Mouse (Mus musculus) limb, embryonic 10.5 days (tissue): ENCODE results near the gene Gtf2h4. TPM values are rescaled to one million over a fixed set of nuclear protein-coding genes. Genes with fewer than 3 reads are reported as not detected.

ENCODE experiments used
- DNase-seq: peaks from one replicate; pipeline ENCODE4 v3.0.0-alpha.2; 2017; ENCODE audit warnings: low spot score
- H3K27ac ChIP-seq: fragments of 300-500 bp; sonication (generic); 2 replicates; pipeline ENCODE4 v1.5.1; 2016; ENCODE audit warnings: mild to moderate bottlenecking
- H3K27me3 ChIP-seq: fragments of 300-500 bp; sonication (generic); 2 replicates; pipeline ENCODE4 v1.6.1; 2016; ENCODE audit warnings: low read depth, mild to moderate bottlenecking; ENCODE audit not compliant: poor library complexity, severe bottlenecking
- H3K36me3 ChIP-seq: fragments of 300-500 bp; sonication (generic); 2 replicates; pipeline ENCODE4 v1.6.1; 2016; ENCODE audit warnings: mild to moderate bottlenecking, moderate library complexity
- H3K4me1 ChIP-seq: fragments of 300-500 bp; sonication (generic); 2 replicates; pipeline ENCODE4 v1.6.1; 2016
- H3K4me3 ChIP-seq: fragments of 300-500 bp; sonication (generic); 2 replicates; pipeline ENCODE4 v1.5.1; 2016; ENCODE audit warnings: mild to moderate bottlenecking, moderate library complexity
- H3K9me3 ChIP-seq: fragments of 300-500 bp; sonication (generic); replicated peaks from 2 replicates; pipeline ENCODE4 v1.6.1; 2016; ENCODE audit warnings: mild to moderate bottlenecking
- WGBS: fragments of 180-500 bp; shearing (Covaris S2); methylation state at CpG from one replicate; pipeline ENCODE4 v1.1.7; 2016; 5-methylcytosine and 5-hydroxymethylcytosine counted together
- polyA plus RNA-seq: library from polyadenylated mRNA; unstranded; fragments of >200 nt; fragmentation: Nextera tagmentation; extraction: Ambion mirVana; gene quantifications from 2 replicates; pipeline ENCODE4 v1.2.1, GENCODE M21; 2016

The Gtf2h4 gene
- polyA plus RNA-seq, 1 experiment from 2014 or later, result 67.0 TPM

GRCm38 (mm10) chr17:35703065-35703464, 29.5 kb upstream of the Gtf2h4 start:
- WGBS, result 13% methylated on average over 2 of the region's 2 CpGs
- Histone ChIP-seq H3K27me3 (peaks cover 64% of the 10 kb centered on the region), H3K4me3 (peak overlapping the region; percentile 68), H3K4me1 (peaks cover 63% of the 10 kb centered on the region), H3K36me3 (no peaks in the 10 kb centered on the region), H3K9me3 (no peaks in the 10 kb centered on the region), H3K27ac (peak overlapping the region; percentile 88)
- DNase-seq, result no peak

- Histone ChIP-seq H3K9me3 (no peaks in the 10 kb centered on the region), H3K27me3 (peaks cover 68% of the 10 kb centered on the region), H3K4me1 (peaks cover 68% of the 10 kb centered on the region), H3K4me3 (peak overlapping the region; percentile 68), H3K27ac (peak overlapping the region; percentile 88), H3K36me3 (no peaks in the 10 kb centered on the region)
- 14% methylated on average over 4 of the region's 4 CpGs for WGBS
- no peak for DNase-seq
These were observed 29.1 kb upstream of the Gtf2h4 start for GRCm38 (mm10) chr17:35702605-35703004.

- Histone ChIP-seq H3K27ac (peak overlapping the region; percentile 88), H3K9me3 (no peaks in the 10 kb centered on the region), H3K4me3 (peak overlapping the region; percentile 68), H3K4me1 (peaks cover 73% of the 10 kb centered on the region), H3K27me3 (peaks cover 74% of the 10 kb centered on the region), H3K36me3 (no peaks in the 10 kb centered on the region)
- DNase-seq, result peak; percentile 67
- 3% methylated on average over 16 of the region's 16 CpGs for WGBS
These were observed 28.5 kb upstream of the Gtf2h4 start for GRCm38 (mm10) chr17:35701978-35702461.

GRCm38 (mm10) chr17:35701203-35701977, 27.9 kb upstream of the Gtf2h4 start:
- Histone ChIP-seq H3K4me3 (peak overlapping the region; percentile 68), H3K9me3 (no peaks in the 10 kb centered on the region), H3K27ac (peak overlapping the region; percentile 88), H3K36me3 (no peaks in the 10 kb centered on the region), H3K27me3 (peaks cover 78% of the 10 kb centered on the region), H3K4me1 (peaks cover 73% of the 10 kb centered on the region)
- WGBS, result 2% methylated on average over 14 of the region's 16 CpGs
- DNase-seq, result no peak

DNA sequence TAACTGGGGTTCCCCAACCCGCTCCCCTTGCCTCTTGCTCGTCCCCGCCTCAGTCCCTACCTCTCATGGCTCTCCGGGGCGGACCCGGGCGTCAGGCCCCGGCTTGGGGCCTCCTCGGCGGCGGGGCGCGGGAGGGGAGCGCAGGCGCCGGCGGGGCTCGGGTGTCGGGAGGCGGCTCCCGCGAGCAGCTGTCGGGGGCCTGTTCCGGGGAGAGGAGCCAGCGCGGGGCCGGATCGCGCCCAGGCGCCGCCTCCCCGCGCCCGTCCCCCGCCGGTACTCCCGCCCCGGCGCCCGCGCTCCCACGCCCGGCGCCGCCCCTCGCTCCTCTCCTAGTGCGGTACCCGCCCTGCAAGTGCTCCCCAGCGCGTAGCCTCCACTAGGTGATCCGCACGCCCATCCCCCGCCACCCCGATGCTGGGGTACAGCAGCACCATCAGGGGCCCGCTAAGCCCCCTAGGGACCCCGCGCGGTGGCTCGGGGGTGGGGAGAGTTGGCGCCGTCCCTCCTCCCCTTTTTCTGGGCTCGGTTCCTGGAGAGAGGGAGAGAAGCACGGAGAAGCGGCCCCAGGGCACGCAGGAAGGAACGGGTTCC, 26.9 kb upstream of the Gtf2h4 start:
- Histone ChIP-seq H3K27me3 (peaks cover 78% of the 10 kb centered on the region), H3K4me1 (peaks cover 73% of the 10 kb centered on the region), H3K36me3 (peaks cover 1% of the 10 kb centered on the region; the same call in 1 of the 2 replicates), H3K4me3 (peak overlapping the region; percentile 68), H3K27ac (peak overlapping the region; percentile 88), H3K9me3 (no peaks in the 10 kb centered on the region)
- 2% methylated on average over 44 of the region's 66 CpGs for WGBS
- peak; percentile 67 for DNase-seq

GRCm38 (mm10) chr17:35699919-35700318, 26.4 kb upstream of the Gtf2h4 start:
- 3% methylated on average over 19 of the region's 19 CpGs for WGBS
- DNase-seq, result peak; percentile 53

GRCm38 (mm10) chr17:35698501-35698883, 25.0 kb upstream of the Gtf2h4 start:
- 49% methylated on average over 5 of the region's 5 CpGs for WGBS
- peaks cover 55% of the 10 kb centered on the region for H3K4me1 ChIP-seq
- H3K27me3 ChIP-seq, result peaks cover 69% of the 10 kb centered on the region
- no peak overlapping the region for H3K27ac ChIP-seq
- no peaks in the 10 kb centered on the region for H3K9me3 ChIP-seq
- peaks cover 5% of the 10 kb centered on the region for H3K36me3 ChIP-seq
- DNase-seq, result no peak
- no peak overlapping the region; the same call in 1 of the 2 replicates for H3K4me3 ChIP-seq

More at GRCm38 (mm10) chr17:35699919-35700318, 26.4 kb upstream of the Gtf2h4 start:
- peaks cover 4% of the 10 kb centered on the region; the same call in 1 of the 2 replicates for H3K36me3 ChIP-seq
- peak overlapping the region; percentile 68 for H3K4me3 ChIP-seq
- peak overlapping the region; percentile 88 for H3K27ac ChIP-seq
- peaks cover 78% of the 10 kb centered on the region for H3K27me3 ChIP-seq
- no peaks in the 10 kb centered on the region for H3K9me3 ChIP-seq
- peaks cover 69% of the 10 kb centered on the region for H3K4me1 ChIP-seq

DNA sequence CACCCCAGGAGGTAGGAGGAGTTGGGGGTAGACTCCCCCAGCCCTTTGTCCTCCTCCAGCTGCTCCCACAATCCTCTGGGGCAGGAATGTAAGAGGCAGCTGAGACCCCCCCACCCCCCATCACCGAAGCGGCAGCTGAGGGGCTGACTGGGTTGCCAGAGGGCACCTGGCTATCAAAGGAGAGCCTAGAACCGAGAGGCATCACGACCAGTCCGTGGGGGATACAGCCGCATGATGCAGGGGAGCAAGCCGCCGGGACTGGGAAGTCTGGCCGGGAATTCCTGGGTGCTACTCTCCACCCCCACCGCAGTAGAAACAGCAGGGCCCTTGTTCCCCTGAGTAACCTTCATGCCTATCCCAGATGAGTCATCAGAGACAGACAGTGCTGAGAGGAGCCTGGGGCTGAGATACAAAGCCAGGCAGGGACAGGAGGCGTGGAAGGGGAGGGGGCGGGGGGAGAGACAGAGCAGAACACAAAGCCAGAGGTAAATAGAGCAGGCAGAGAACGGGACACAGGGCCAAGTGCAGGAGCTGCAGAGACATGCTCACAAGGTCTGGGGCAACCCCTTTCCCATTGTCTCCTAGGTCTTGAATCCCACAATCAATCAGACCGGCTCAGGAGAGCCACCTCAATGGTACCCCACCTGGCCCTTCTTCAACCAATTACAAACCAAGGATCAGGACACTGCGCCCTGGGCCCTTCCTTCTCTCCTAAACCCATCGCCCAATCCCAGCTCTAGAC, 24.4 kb upstream of the Gtf2h4 start:
- H3K4me3 ChIP-seq, result peak overlapping the region; percentile 37
- peak overlapping the region; percentile 72 for H3K27ac ChIP-seq
- H3K4me1 ChIP-seq, result peaks cover 50% of the 10 kb centered on the region
- WGBS, result 6% methylated on average over 16 of the region's 16 CpGs
- peaks cover 11% of the 10 kb centered on the region for H3K36me3 ChIP-seq
- no peaks in the 10 kb centered on the region for H3K9me3 ChIP-seq
- DNase-seq, result no peak
- peaks cover 63% of the 10 kb centered on the region for H3K27me3 ChIP-seq

GRCm38 (mm10) chr17:35697429-35697758, 23.9 kb upstream of the Gtf2h4 start:
- DNase-seq, result no peak
- no peaks in the 10 kb centered on the region for H3K9me3 ChIP-seq
- peaks cover 15% of the 10 kb centered on the region for H3K36me3 ChIP-seq
- H3K4me3 ChIP-seq, result peak overlapping the region; percentile 37
- H3K4me1 ChIP-seq, result peaks cover 44% of the 10 kb centered on the region
- 30% methylated on average over 1 of the region's 1 CpGs for WGBS
- H3K27me3 ChIP-seq, result peaks cover 58% of the 10 kb centered on the region
- peak overlapping the region; percentile 72 for H3K27ac ChIP-seq

DNA sequence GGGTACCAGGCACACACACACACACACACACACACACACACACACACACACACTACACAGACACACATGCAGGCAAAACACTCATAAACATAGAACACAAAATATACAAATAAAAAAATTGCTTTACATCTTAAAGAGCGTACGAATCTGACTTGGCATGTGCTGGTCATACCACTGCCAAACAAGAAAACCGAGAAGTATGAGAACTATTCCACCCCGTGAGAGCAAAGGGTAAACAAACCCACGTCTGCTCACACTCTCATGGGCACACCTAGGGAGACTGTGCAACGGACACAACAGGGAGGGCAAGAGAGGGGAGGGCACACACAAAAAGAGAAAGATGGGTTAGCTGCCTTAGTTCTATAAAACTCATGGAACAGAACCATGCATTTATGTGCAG, 23.2 kb upstream of the Gtf2h4 start:
- H3K4me1 ChIP-seq, result peaks cover 37% of the 10 kb centered on the region
- no peaks in the 10 kb centered on the region for H3K9me3 ChIP-seq
- H3K27me3 ChIP-seq, result peaks cover 51% of the 10 kb centered on the region
- WGBS, result 80% methylated on average over 6 of the region's 6 CpGs
- no peak overlapping the region for H3K4me3 ChIP-seq
- no peak overlapping the region for H3K27ac ChIP-seq
- DNase-seq, result no peak
- peaks cover 20% of the 10 kb centered on the region for H3K36me3 ChIP-seq

DNA sequence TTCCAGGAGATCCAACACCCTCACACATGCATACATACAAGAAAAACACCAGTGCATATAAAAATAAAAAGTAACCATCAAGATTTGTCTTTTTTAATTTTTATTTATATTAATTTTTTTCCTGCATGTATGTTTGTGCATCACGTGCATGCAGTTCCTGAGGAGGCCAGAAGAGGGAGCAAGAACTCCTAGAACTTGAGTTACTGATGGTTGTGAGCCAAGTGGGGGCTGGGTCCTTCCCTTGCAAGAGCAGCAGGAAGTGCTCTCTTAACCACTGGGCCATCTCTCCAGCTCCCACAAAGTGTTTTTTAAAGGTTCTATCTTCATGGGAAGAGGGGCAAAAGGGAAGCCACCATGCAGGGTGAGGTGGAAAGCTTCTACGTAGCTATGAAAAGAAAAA, 21.8 kb upstream of the Gtf2h4 start:
- Histone ChIP-seq H3K4me1 (peaks cover 23% of the 10 kb centered on the region), H3K9me3 (no peaks in the 10 kb centered on the region), H3K27me3 (peaks cover 37% of the 10 kb centered on the region), H3K4me3 (no peak overlapping the region), H3K27ac (no peak overlapping the region), H3K36me3 (peaks cover 34% of the 10 kb centered on the region)
- no peak for DNase-seq
- 93% methylated on average over 2 of the region's 2 CpGs for WGBS

DNA sequence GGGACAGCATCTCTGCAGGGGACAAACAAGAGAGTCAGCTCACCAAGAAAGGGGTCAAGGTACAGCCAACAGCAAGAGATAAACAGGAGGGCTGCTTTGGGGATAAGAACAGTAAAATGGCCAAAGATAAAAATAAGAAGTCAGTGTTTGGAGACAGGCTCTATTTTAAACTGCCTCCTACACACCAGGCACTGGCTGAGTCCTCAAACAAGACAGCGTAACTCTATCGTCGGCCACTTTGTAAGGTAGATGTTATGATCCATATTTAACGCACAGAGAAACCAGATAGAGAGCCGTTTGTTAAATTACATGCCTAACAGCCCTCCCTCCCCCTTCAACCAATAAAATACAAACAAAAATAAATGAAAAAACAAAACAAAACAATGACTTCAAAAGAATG, 20.4 kb upstream of the Gtf2h4 start:
- 94% methylated on average over 5 of the region's 5 CpGs for WGBS
- H3K9me3 ChIP-seq, result no peaks in the 10 kb centered on the region
- H3K27me3 ChIP-seq, result peaks cover 23% of the 10 kb centered on the region
- no peak overlapping the region for H3K4me3 ChIP-seq
- DNase-seq, result no peak
- peaks cover 16% of the 10 kb centered on the region for H3K4me1 ChIP-seq
- peaks cover 47% of the 10 kb centered on the region for H3K36me3 ChIP-seq
- H3K27ac ChIP-seq, result no peak overlapping the region

- Histone ChIP-seq H3K4me1 (peaks cover 3% of the 10 kb centered on the region), H3K4me3 (no peak overlapping the region), H3K36me3 (peaks cover 61% of the 10 kb centered on the region), H3K27me3 (peaks cover 8% of the 10 kb centered on the region), H3K27ac (no peak overlapping the region), H3K9me3 (no peaks in the 10 kb centered on the region)
- no peak for DNase-seq
- WGBS, result 82% methylated on average over 4 of the region's 4 CpGs
These were observed 18.8 kb upstream of the Gtf2h4 start for GRCm38 (mm10) chr17:35692368-35692767.
